Mouse (Mus musculus) left cerebral cortex, adult 6 months (tissue): ENCODE data around the gene Qpctl. TPM values are rescaled to one million over a fixed set of nuclear protein-coding genes. Genes with fewer than 3 reads are reported as not detected.

Source experiments
- long read RNA-seq, 2 experiments: library from polyadenylated mRNA; unstranded; transcript quantifications; one replicate each; pipeline ENCODE4 v2.0.0; 2019 to 2020
- polyA plus RNA-seq: library from polyadenylated mRNA; unstranded; fragments of <200 nt; fragmentation: Nextera tagmentation; gene quantifications from 2 replicates; pipeline ENCODE4 v1.2.3, GENCODE M21; 2021

Gene Qpctl
- 11.1 and 12.7 TPM in 2 replicates for polyA plus RNA-seq
- long read RNA-seq, experiment 1, transcript Qpctl-201 (7 exons, 2,710 nt) = major isoform, 37 of 54 reads
- long read RNA-seq, experiment 1, partial matches to known transcripts = 5 of 54 reads
- long read RNA-seq, experiment 1, other reads (novel, unspliced or antisense) = 12 of 54 reads
- long read RNA-seq, experiment 2, transcript Qpctl-201 (7 exons, 2,710 nt) = major isoform, 15 of 24 reads
- long read RNA-seq, experiment 2, partial matches to known transcripts = 2 of 24 reads
- long read RNA-seq, experiment 2, other reads (novel, unspliced or antisense) = 7 of 24 reads

DNA sequence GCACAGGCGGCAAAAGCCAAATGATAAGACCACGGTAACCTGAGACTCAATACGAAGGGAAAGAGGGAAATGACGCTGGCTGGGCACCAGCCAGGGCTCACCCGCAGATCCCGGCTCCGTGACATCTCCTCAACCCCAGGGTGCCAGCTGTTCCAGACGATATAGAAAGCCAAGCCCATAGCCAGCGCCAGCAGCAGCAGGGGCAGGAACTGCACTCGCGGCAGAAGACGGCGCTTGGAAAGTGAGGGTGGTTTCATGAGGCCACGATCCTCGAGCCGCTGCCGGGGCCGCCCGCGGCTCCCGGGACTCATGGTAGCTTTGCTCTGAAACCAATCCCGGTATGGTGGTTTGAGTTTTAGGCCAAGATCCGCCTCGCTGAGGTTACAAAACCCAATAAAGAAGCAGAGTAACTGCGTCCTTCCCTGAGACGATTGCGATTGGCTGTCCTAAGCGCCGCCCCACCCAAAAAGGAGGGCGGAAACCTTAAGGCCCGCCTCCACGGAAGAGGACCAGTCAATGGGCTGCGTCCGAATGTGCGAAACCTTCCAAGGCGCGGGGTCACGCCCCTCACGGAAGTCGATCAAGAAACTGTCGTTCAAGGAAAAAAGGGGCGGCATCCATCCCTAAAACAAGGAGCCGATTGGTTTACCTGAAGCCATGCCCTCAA is at the start of gene Qpctl:
TSS of gene Qpctl (minus strand) at position 417 of the 667 bp plus-strand sequence.

GRCm38 (mm10) chr7:19175708-19176515 is 26.8 kb upstream of the Qpctl start, which contains the start of gene Eml2:
TSS of gene Eml2 (plus strand) at chr7:19176421.

GRCm38 (mm10) chr7:19165656-19166423 is 16.7 kb upstream of the Qpctl start, which contains the start of gene Gipr:
TSS of gene Gipr (minus strand) at chr7:19166127.

DNA sequence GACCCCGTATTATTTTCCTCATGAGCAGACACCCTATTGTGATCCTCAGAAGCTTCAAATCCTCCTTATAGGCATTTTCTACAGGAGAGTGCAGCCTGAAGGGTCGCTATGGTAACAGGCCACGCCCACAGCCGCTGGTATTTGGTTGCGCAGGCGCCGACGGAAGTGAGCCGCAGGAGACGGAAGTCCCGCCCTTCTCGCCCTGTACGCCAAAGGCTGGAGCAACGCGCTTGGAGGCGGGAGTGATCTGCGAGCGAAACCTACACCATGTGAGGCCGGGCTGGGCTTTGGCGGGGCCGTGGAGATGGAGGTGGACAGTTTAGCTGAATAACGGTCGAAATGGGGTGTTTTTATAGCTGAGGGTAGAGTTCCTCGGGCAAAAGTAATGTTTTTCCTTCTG is 535 bp upstream of the Qpctl start, which contains the start of gene Snrpd2:
TSS of gene Snrpd2 (plus strand) at position 97 of the 400 bp plus-strand sequence.

GRCm38 (mm10) chr7:19119631-19120429 is 29.3 kb downstream of the Qpctl start, which contains the start of gene Fbxo46:
TSS of gene Fbxo46 (plus strand) at chr7:19119859.

DNA sequence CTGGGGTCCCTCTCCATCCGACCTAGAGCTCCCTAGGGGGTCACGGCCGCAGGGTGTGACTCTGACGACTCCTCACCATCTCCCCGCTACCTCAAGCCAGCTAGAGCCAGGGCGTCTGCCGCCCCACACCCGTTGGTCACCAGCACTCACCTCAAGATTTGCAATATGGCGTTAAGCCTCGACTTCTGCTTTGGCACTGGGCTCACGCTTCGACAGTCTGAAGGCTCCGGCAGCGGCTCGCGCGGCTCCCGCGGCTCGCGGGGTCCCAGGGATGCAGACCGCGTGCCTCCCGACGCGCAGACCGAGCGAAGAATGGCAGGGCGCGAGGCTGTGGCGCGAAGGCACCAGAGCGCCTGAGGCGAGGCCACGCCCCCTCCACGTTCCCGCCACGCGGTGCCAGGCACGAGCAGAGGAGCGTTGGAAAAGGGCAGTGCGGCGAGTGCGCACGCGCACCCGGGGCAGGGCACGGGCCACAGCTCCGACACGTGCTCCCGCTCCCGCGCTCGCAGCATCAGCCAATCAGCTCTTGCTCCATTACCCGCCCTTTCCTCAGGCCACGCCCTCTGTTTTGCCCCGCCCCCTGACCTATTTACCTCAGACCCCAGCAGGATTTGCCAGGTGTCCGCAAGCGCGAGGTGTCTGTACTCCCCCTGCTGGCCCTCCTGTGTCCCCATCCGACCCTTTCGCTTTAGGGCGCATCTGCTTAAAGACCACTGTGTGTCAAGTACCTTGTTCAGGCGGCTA is 30.9 kb downstream of the Qpctl start, which contains the start of gene Gm4969:
TSS of gene Gm4969 (minus strand) at position 341 of the 744 bp plus-strand sequence.

DNA sequence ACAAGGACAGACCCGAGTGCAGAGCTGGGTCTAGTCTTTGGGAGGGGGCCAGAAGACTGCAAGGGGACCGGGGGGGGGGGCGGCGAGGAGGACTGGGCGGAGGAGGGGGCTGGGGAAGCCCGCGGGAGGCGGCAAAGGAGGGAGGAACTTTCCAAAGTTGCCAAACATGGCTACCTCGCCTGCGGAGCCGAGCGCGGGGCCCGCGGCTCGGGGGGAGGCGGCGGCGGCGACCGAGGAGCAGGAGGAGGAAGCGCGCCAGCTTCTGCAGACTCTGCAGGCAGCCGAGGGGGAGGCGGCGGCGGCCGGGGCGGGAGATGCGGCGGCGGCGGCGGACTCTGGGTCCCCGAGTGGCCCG is 54.6 kb downstream of the Qpctl start, which contains the start of gene Six5:
TSS of gene Six5 (plus strand) at position 124 of the 355 bp plus-strand sequence.

Other genes with a start within 250 kb of the Qpctl start
- gene Ccdc61, start 238.9 kb downstream of the Qpctl start, polyA plus RNA-seq = 15.8 and 16.5 TPM in 2 replicates
- 3.8 and 5.4 TPM in 2 replicates for gene Nova2, start 223.4 kb downstream of the Qpctl start, polyA plus RNA-seq
- not detected in 2 replicates for gene Nanos2, start 161.9 kb downstream of the Qpctl start, polyA plus RNA-seq
- 5.9 and 13.0 TPM in 2 replicates for gene Mypop, start 158.0 kb downstream of the Qpctl start, polyA plus RNA-seq
- 4.8 and 14.9 TPM in 2 replicates for gene Irf2bp1, start 145.2 kb downstream of the Qpctl start, polyA plus RNA-seq
- gene Foxa3, start 125.8 kb downstream of the Qpctl start, polyA plus RNA-seq = not detected in 2 replicates
- gene Sympk, start 124.9 kb downstream of the Qpctl start, polyA plus RNA-seq = 20.1 and 45.0 TPM in 2 replicates
- 0.18 and 0.29 TPM in 2 replicates for gene Rsph6a, start 94.6 kb downstream of the Qpctl start, polyA plus RNA-seq
- 25.7 and 29.1 TPM in 2 replicates for gene Dmwd, start 73.1 kb downstream of the Qpctl start, polyA plus RNA-seq
- 1.9 and 2.4 TPM in 2 replicates for gene Dmpk, start 65.4 kb downstream of the Qpctl start, polyA plus RNA-seq
- gene Six5, start 54.7 kb downstream of the Qpctl start, polyA plus RNA-seq = 0.27 and 0.61 TPM in 2 replicates
- gene Gm4969, start 30.9 kb downstream of the Qpctl start, polyA plus RNA-seq = 0.13 and 0.16 TPM in 2 replicates
- 6.4 and 7.1 TPM in 2 replicates for gene Fbxo46, start 29.4 kb downstream of the Qpctl start, polyA plus RNA-seq
- gene Snrpd2, start 431 bp upstream of the Qpctl start, polyA plus RNA-seq = 128 and 132 TPM in 2 replicates
- gene Gipr, start 16.8 kb upstream of the Qpctl start, polyA plus RNA-seq = 0.24 TPM in 1 of 2 replicates, not detected in the other
- gene Eml2, start 27.1 kb upstream of the Qpctl start, polyA plus RNA-seq = 7.2 TPM in 2 replicates
- gene Gpr4, start 63.2 kb upstream of the Qpctl start, polyA plus RNA-seq = 1.8 and 2.5 TPM in 2 replicates
- 38.5 and 40.0 TPM in 2 replicates for gene Opa3, start 79.0 kb upstream of the Qpctl start, polyA plus RNA-seq
- gene Vasp, start 122.5 kb upstream of the Qpctl start, polyA plus RNA-seq = 1.1 and 1.6 TPM in 2 replicates
- not detected in 2 replicates for gene Ppm1n, start 130.8 kb upstream of the Qpctl start, polyA plus RNA-seq
- gene Rtn2, start 133.3 kb upstream of the Qpctl start, polyA plus RNA-seq = 28.0 and 79.4 TPM in 2 replicates
- gene Fosb, start 160.8 kb upstream of the Qpctl start, polyA plus RNA-seq = 1.2 and 3.1 TPM in 2 replicates
- gene Ercc1, start 195.5 kb upstream of the Qpctl start, polyA plus RNA-seq = 44.3 and 59.0 TPM in 2 replicates
- 15.0 and 15.5 TPM in 2 replicates for gene Cd3eap, start 210.2 kb upstream of the Qpctl start, polyA plus RNA-seq
- gene Ppp1r13l, start 210.5 kb upstream of the Qpctl start, polyA plus RNA-seq = 0.76 and 2.5 TPM in 2 replicates
- 3.6 and 6.7 TPM in 2 replicates for gene Ercc2, start 232.7 kb upstream of the Qpctl start, polyA plus RNA-seq